Mouse (Mus musculus) common myeloid progenitor, adult 5-6 weeks (primary cell): ENCODE measurements at regions not wholly inside any gene's neighbourhood (a gene's known extent, or its start where the extent isn't known, plus 50 kb on each side); places are given as distances from the start of the nearest gene placed in this dataset.

ENCODE experiments used
- ATAC-seq: replicated peaks from 2 replicates; pipeline ENCODE4 v1.8.0; 2016; ENCODE audit warnings: low read depth, mild to moderate bottlenecking, moderate TSS enrichment, inconsistent platforms; ENCODE audit not compliant: poor library complexity, severe bottlenecking

GRCm38 (mm10) chr4:125765171-125765570, 259.2 kb upstream of the Csf3r start:
- ATAC-seq = no peak

GRCm38 (mm10) chr4:125777126-125777525, 247.2 kb upstream of the Csf3r start:
- no peak for ATAC-seq

- no peak for ATAC-seq
These were observed 244.2 kb upstream of the Csf3r start for GRCm38 (mm10) chr4:125780113-125780512.

- no peak for ATAC-seq
These were observed 243.3 kb upstream of the Csf3r start for GRCm38 (mm10) chr4:125780921-125781487.

- ATAC-seq = no peak
These were observed 242.0 kb upstream of the Csf3r start for GRCm38 (mm10) chr4:125782346-125782745.

- no peak for ATAC-seq
These were observed 238.3 kb upstream of the Csf3r start for GRCm38 (mm10) chr4:125786083-125786482.

- ATAC-seq = no peak
These were observed 229.7 kb upstream of the Csf3r start for GRCm38 (mm10) chr4:125794679-125795078.

GRCm38 (mm10) chr4:125807923-125808322, 216.4 kb upstream of the Csf3r start:
- ATAC-seq = no peak

GRCm38 (mm10) chr4:125809446-125810108, 214.8 kb upstream of the Csf3r start:
- ATAC-seq = no peak

GRCm38 (mm10) chr4:125810247-125810646, 214.1 kb upstream of the Csf3r start:
- ATAC-seq = no peak

GRCm38 (mm10) chr4:125814311-125814710, 210.0 kb upstream of the Csf3r start:
- no peak for ATAC-seq

GRCm38 (mm10) chr4:125815276-125815675, 209.1 kb upstream of the Csf3r start:
- no peak for ATAC-seq

GRCm38 (mm10) chr4:125824525-125824924, 199.8 kb upstream of the Csf3r start:
- no peak for ATAC-seq

- ATAC-seq = no peak
These were observed 197.9 kb upstream of the Csf3r start for GRCm38 (mm10) chr4:125826416-125826815.

GRCm38 (mm10) chr4:125835250-125835649, 189.1 kb upstream of the Csf3r start:
- no peak for ATAC-seq

- no peak for ATAC-seq
These were observed 176.8 kb upstream of the Csf3r start for GRCm38 (mm10) chr4:125847568-125847967.

- no peak for ATAC-seq
These were observed 174.1 kb upstream of the Csf3r start for GRCm38 (mm10) chr4:125850300-125850699.

- no peak for ATAC-seq
These were observed 171.8 kb upstream of the Csf3r start for GRCm38 (mm10) chr4:125852545-125852944.

- ATAC-seq = no peak
These were observed 168.3 kb upstream of the Csf3r start for GRCm38 (mm10) chr4:125855983-125856591.

GRCm38 (mm10) chr4:125856781-125857180, 167.6 kb upstream of the Csf3r start:
- no peak for ATAC-seq

GRCm38 (mm10) chr4:125865057-125865456, 159.3 kb upstream of the Csf3r start:
- no peak for ATAC-seq

GRCm38 (mm10) chr4:125865728-125866127, 158.6 kb upstream of the Csf3r start:
- no peak for ATAC-seq
